Mouse (Mus musculus): ENCODE results near the gene Olfr453. TPM values are rescaled to one million over a fixed set of nuclear protein-coding genes. Genes with fewer than 3 reads are reported as not detected.
A peak's percentile ranks its signal among the peaks of the same experiment; 100 is the strongest.

Olfr453 gene
- polyA plus RNA-seq (2012; fragmentation: generic; extraction: Trizol): not detected

DNA sequence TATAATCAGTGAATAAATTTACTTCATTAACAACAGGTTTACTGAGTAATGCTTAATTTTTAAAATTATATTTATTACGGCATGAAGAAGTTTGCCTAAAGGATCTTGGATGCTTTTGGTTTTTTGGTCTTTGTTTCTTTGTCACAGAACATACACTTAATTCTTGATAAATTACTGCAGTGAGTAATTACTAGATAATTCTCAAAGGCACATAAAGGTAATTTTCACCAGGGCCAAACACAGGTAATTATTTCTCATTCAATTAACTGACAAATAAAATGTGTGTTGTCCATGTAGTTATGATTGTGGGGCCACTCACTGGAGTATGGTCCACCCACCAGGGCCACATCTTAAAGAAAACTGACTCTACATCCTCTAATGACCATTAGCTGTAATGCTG, at the start of gene Olfr453:
Gene Olfr453, plus strand, starts transcription at position 301 of the 400 bp plus-strand sequence.
- H3ac ChIP-seq (ENCODE audit: control insufficient read depth, insufficient read length): no peak within 1 kb of the TSS
- no peak within 1 kb of the TSS for H3K4me2 ChIP-seq (ENCODE audit: low read depth)
- TF ChIP-seq TCF12 (IDR thresholded peaks at IDR 0.05; ENCODE audit: insufficient read depth, poor library complexity, severe bottlenecking): no peak
- no peak for TF ChIP-seq E2F4 (IDR thresholded peaks at IDR 0.05; ENCODE audit: insufficient read depth)
- no peak for TF ChIP-seq POLR2AphosphoS2 (IDR thresholded peaks at IDR 0.05; ENCODE audit: insufficient read length, low read depth)
- TF ChIP-seq MYOD1 (IDR thresholded peaks at IDR 0.05; ENCODE audit: control insufficient read depth in 1 of 3, insufficient read length in 2 of 3, low read depth in 2 of 3): no peak
- no peak for TF ChIP-seq SRF (IDR thresholded peaks at IDR 0.05; ENCODE audit: control insufficient read depth, insufficient read length, low read depth)
- no peak for TF ChIP-seq USF1 (IDR thresholded peaks at IDR 0.05; ENCODE audit: low read depth)

DNA sequence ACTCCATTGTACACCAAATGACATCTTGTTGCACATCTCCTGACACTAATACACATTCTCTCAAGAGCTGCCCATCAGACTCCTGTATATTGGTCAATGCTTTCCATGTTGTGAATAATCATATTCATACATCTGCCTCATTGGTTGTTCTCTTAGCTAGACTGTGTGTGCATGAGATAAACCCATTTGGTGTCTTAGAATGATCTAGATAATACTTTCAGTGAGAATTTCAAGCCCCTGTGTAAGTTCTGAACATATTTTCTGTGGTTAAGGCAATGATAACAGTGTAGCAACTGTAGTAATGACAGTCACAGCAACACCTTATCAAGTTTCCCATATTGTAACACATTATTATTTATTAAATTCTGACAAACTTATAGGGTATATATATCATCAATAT, 49.4 kb upstream of the Olfr453 start:
- Histone ChIP-seq H3K4me3 (no peak overlapping the region), H3K27me3 (ENCODE audit: control insufficient read depth, insufficient read depth, insufficient read length) (no peaks in the 10 kb centered on the region), H3ac (ENCODE audit: control insufficient read depth, insufficient read length) (no peak overlapping the region), H3K79me2 (ENCODE audit: control insufficient read depth, insufficient read depth) (peaks cover 26% of the 10 kb centered on the region), H3K36me3 (ENCODE audit: control insufficient read depth, insufficient read depth) (peaks cover 24% of the 10 kb centered on the region), H3K4me2 (ENCODE audit: low read depth) (no peak overlapping the region)
- no peak for TF ChIP-seq E2F4 (IDR thresholded peaks at IDR 0.05; ENCODE audit: insufficient read depth)
- TF ChIP-seq CEBPB (IDR thresholded peaks at IDR 0.05; ENCODE audit: insufficient read depth, poor library complexity, severe bottlenecking): no peak
- TF ChIP-seq REST (IDR thresholded peaks at IDR 0.05; ENCODE audit: insufficient read depth, insufficient read length): no peak
- no peak for TF ChIP-seq TCF3 (IDR thresholded peaks at IDR 0.05; ENCODE audit: insufficient read length, low read depth)
- TF ChIP-seq MYOD1 (IDR thresholded peaks at IDR 0.05; ENCODE audit: control insufficient read depth in 1 of 3, insufficient read length in 2 of 3, low read depth in 2 of 3): no peak
- no peak for TF ChIP-seq MYOG (IDR thresholded peaks at IDR 0.05; ENCODE audit: control insufficient read depth in 1 of 3, insufficient read depth in 1 of 3, insufficient read length in 2 of 3, low read depth in 2 of 3)
- no peak for TF ChIP-seq MAX (IDR thresholded peaks at IDR 0.05; ENCODE audit: low read depth)
- no peak for TF ChIP-seq USF1 (IDR thresholded peaks at IDR 0.05; ENCODE audit: low read depth)
- TF ChIP-seq TCF12 (IDR thresholded peaks at IDR 0.05; ENCODE audit: insufficient read depth, poor library complexity, severe bottlenecking): no peak
- no peak for TF ChIP-seq SRF (IDR thresholded peaks at IDR 0.05; ENCODE audit: control insufficient read depth, insufficient read length, low read depth)
- TF ChIP-seq POLR2AphosphoS2 (IDR thresholded peaks at IDR 0.05; ENCODE audit: insufficient read length, low read depth): no peak

More for the DNA sequence above, at the start of gene Olfr453:
- Histone ChIP-seq H3K36me3 (ENCODE audit: control insufficient read depth, insufficient read depth) (no peaks in the 10 kb centered on the region), H3K4me3 (no peak within 1 kb of the TSS), H3K79me2 (ENCODE audit: control insufficient read depth, insufficient read depth) (no peaks in the 10 kb centered on the region), H3K27me3 (ENCODE audit: control insufficient read depth, insufficient read depth, insufficient read length) (no peaks in the 10 kb centered on the region)

DNA sequence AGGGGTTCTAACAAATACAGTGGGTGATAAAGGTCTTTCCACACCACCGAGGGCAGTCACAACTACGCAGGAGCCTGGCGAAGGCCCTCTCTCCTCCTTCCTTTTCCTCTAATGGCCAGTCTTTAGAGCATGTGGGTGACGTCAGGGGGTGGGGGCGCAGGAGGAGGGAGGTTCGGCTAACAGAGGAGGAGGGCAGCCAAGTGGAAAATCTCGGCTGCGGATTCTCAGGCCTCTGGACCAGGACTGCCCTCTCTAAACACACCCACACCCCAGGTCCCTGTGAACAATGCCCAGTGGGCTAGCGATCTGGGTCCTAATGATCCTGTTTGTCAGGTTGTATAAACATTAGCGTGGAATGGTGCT, 47.0 kb upstream of the Olfr453 start:
- Histone ChIP-seq H3K79me2 (ENCODE audit: control insufficient read depth, insufficient read depth) (peaks cover 26% of the 10 kb centered on the region), H3ac (ENCODE audit: control insufficient read depth, insufficient read length) (peak overlapping the region; percentile 0), H3K36me3 (ENCODE audit: control insufficient read depth, insufficient read depth) (peaks cover 5% of the 10 kb centered on the region), H3K4me2 (ENCODE audit: low read depth) (peak overlapping the region; percentile 81), H3K4me3 (peak overlapping the region; percentile 86), H3K27me3 (ENCODE audit: control insufficient read depth, insufficient read depth, insufficient read length) (no peaks in the 10 kb centered on the region)
- TF ChIP-seq E2F4 (IDR thresholded peaks at IDR 0.05; ENCODE audit: insufficient read depth) (no peak), POLR2A (IDR thresholded peaks at IDR 0.05; ENCODE audit: insufficient read length, low read depth) (peak; percentile 42), POLR2AphosphoS2 (IDR thresholded peaks at IDR 0.05; ENCODE audit: insufficient read length, low read depth) (peak; percentile 46), MAX (IDR thresholded peaks at IDR 0.05; ENCODE audit: low read depth) (peak; percentile 46)

DNA sequence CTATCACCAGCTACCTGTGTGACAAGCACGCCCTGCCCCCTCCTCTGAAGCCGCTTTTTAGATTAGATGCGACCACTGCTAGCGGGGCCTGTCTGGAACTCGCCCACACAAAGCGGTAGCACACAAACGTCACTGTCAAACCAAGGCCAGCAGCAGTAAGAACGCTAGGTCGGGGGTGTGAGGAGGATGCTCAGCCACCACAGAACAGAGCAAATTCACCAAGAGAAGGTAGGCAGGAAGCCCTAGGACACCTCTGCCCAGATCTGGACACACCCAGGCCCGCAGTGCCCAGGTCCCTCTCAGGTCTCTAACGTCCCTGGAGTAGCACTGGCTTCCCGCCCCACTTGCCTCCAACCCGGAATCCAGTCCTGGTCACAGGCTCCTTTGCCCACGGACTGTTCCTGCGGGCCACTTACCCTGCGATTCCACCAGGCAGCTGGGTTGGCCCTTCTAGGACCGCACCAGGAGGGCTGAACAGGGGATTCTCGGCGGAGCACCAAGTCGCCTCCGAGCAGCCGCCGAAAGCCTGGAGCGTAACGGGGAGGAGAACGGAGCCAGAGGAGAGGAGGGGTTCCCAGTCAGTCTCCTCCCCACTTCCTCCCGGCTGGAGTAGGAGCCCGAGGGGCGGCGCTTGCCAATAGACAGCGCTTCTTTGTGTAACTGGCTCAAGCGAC, 46.5 kb upstream of the Olfr453 start:
- Histone ChIP-seq H3K79me2 (ENCODE audit: control insufficient read depth, insufficient read depth) (peaks cover 26% of the 10 kb centered on the region), H3K27me3 (ENCODE audit: control insufficient read depth, insufficient read depth, insufficient read length) (no peaks in the 10 kb centered on the region), H3K4me3 (peak overlapping the region; percentile 86), H3ac (ENCODE audit: control insufficient read depth, insufficient read length) (peak overlapping the region; percentile 0), H3K4me2 (ENCODE audit: low read depth) (peak overlapping the region; percentile 81), H3K36me3 (ENCODE audit: control insufficient read depth, insufficient read depth) (peaks cover 4% of the 10 kb centered on the region)
- TF ChIP-seq MAX (IDR thresholded peaks at IDR 0.05; ENCODE audit: low read depth) (no peak), POLR2AphosphoS2 (IDR thresholded peaks at IDR 0.05; ENCODE audit: insufficient read length, low read depth) (peak; percentile 75), TCF12 (IDR thresholded peaks at IDR 0.05; ENCODE audit: insufficient read depth, poor library complexity, severe bottlenecking) (no peak), TCF3 (IDR thresholded peaks at IDR 0.05; ENCODE audit: insufficient read length, low read depth) (no peak), USF1 (IDR thresholded peaks at IDR 0.05; ENCODE audit: low read depth) (no peak), POLR2A (IDR thresholded peaks at IDR 0.05; ENCODE audit: insufficient read length, low read depth) (peak; percentile 59), REST (IDR thresholded peaks at IDR 0.05; ENCODE audit: insufficient read depth, insufficient read length) (no peak), MYOD1 (IDR thresholded peaks at IDR 0.05; ENCODE audit: control insufficient read depth in 1 of 3, insufficient read length in 2 of 3, low read depth in 2 of 3) (no peak), SRF (IDR thresholded peaks at IDR 0.05; ENCODE audit: control insufficient read depth, insufficient read length, low read depth) (no peak), MYOG (IDR thresholded peaks at IDR 0.05; ENCODE audit: control insufficient read depth in 1 of 3, insufficient read depth in 1 of 3, insufficient read length in 2 of 3, low read depth in 2 of 3) (no peak)
